Mouse (Mus musculus) activated CD4-positive, CD25-positive, alpha-beta regulatory T cell (primary cell): ENCODE data around the gene Cptp. TPM values are rescaled to one million over a fixed set of nuclear protein-coding genes. Genes with fewer than 3 reads are reported as not detected.

Experiments used
- polyA plus RNA-seq, 2 experiments: library from polyadenylated mRNA; unstranded; fragments of 100-300 nt; shearing (Covaris generic); gene quantifications; one replicate each; pipeline ENCODE4 v1.2.1; 2017

The Cptp gene
- polyA plus RNA-seq: 10 to 100 TPM; 13.6 to 15.3 TPM

GRCm38 (mm10) chr4:155869317-155870033 lies at the start of gene Cptp, which contains the start of gene Ints11:
TSS of gene Cptp (minus strand) at chr4:155869440.
TSS of gene Ints11 (plus strand) at chr4:155869546.

GRCm38 (mm10) chr4:155891551-155892001 lies 22.3 kb upstream of the Cptp start, which contains the start of the genes Pusl1 and Acap3:
TSS of gene Pusl1 (minus strand) at chr4:155891781.
TSS of gene Acap3 (plus strand) at chr4:155891822.

GRCm38 (mm10) chr4:155863001-155863400 lies 6.2 kb downstream of the Cptp start, which contains the start of gene Tas1r3:
TSS of gene Tas1r3 (minus strand) at chr4:155863362.

GRCm38 (mm10) chr4:155846871-155847578 lies 22.2 kb downstream of the Cptp start, which contains the start of gene Dvl1:
TSS of gene Dvl1 (plus strand) at chr4:155847402.

GRCm38 (mm10) chr4:155839483-155839910 lies 29.7 kb downstream of the Cptp start, which contains the start of gene Mxra8:
TSS of gene Mxra8 (plus strand) at chr4:155839680.

GRCm38 (mm10) chr4:155831205-155831766 lies 38.0 kb downstream of the Cptp start, which contains the start of gene Aurkaip1:
TSS of gene Aurkaip1 (plus strand) at chr4:155831272.

Other genes starting within 250 kb of the Cptp start
- gene Cdk11b, start 244.6 kb downstream of the Cptp start, polyA plus RNA-seq: 100 to 1,000 TPM; 107 to 146 TPM
- not detected for gene Gm10563, start 224.0 kb downstream of the Cptp start, polyA plus RNA-seq
- 1 to 10 TPM in 1 of 2 experiments, under 1 TPM in 1; 0.26 to 1.1 TPM for gene Mmp23, start 216.1 kb downstream of the Cptp start, polyA plus RNA-seq
- gene Mib2, start 200.2 kb downstream of the Cptp start, polyA plus RNA-seq: 10 to 100 TPM; 21.5 to 27.7 TPM
- 10 to 100 TPM in 1 of 2 experiments, 1 to 10 TPM in 1; 7.2 to 41.1 TPM for gene Fndc10, start 175.1 kb downstream of the Cptp start, polyA plus RNA-seq
- 100 to 1,000 TPM; 177 to 184 TPM for gene Ssu72, start 164.6 kb downstream of the Cptp start, polyA plus RNA-seq
- gene Tmem240, start 134.6 kb downstream of the Cptp start, polyA plus RNA-seq: 1 to 10 TPM; 1.2 to 1.5 TPM
- 10 to 100 TPM; 45.1 to 52.5 TPM for gene Atad3a, start 108.3 kb downstream of the Cptp start, polyA plus RNA-seq
- under 1 TPM in 1 of 2 experiments, not detected in 1; 0.25 TPM for gene Vwa1, start 94.7 kb downstream of the Cptp start, polyA plus RNA-seq
- under 1 TPM in 1 of 2 experiments, not detected in 1; 0.05 TPM for gene Tmem88b, start 83.6 kb downstream of the Cptp start, polyA plus RNA-seq
- under 1 TPM in 1 of 2 experiments, not detected in 1; 0.66 TPM for gene Ankrd65, start 79.0 kb downstream of the Cptp start, polyA plus RNA-seq
- 100 to 1,000 TPM; 139 to 192 TPM for gene Mrpl20, start 66.6 kb downstream of the Cptp start, polyA plus RNA-seq
- gene Ccnl2, start 57.0 kb downstream of the Cptp start, polyA plus RNA-seq: 100 to 1,000 TPM; 248 to 258 TPM
- 100 to 1,000 TPM; 185 to 200 TPM for gene Aurkaip1, start 38.2 kb downstream of the Cptp start, polyA plus RNA-seq
- gene Mxra8, start 29.8 kb downstream of the Cptp start, polyA plus RNA-seq: 1 to 10 TPM; 1.3 to 2.7 TPM
- gene Dvl1, start 22.0 kb downstream of the Cptp start, polyA plus RNA-seq: 10 to 100 TPM; 38.5 to 41.0 TPM
- gene Tas1r3, start 6.1 kb downstream of the Cptp start, polyA plus RNA-seq: under 1 TPM; 0.37 to 0.61 TPM
- 100 to 1,000 TPM in 1 of 2 experiments, 10 to 100 TPM in 1; 98.2 to 112 TPM for gene Ints11, start 106 bp upstream of the Cptp start, polyA plus RNA-seq
- gene Pusl1, start 22.3 kb upstream of the Cptp start, polyA plus RNA-seq: 10 to 100 TPM; 22.5 to 39.9 TPM
- 10 to 100 TPM; 16.0 to 29.5 TPM for gene Acap3, start 22.4 kb upstream of the Cptp start, polyA plus RNA-seq
- gene Ube2j2, start 74.4 kb upstream of the Cptp start, polyA plus RNA-seq: 100 to 1,000 TPM; 140 to 160 TPM
- gene C1qtnf12, start 92.9 kb upstream of the Cptp start, polyA plus RNA-seq: 10 to 100 TPM; 15.8 to 29.0 TPM
- 1 to 10 TPM; 7.4 to 9.5 TPM for gene B3galt6, start 123.2 kb upstream of the Cptp start, polyA plus RNA-seq
- gene Sdf4, start 123.4 kb upstream of the Cptp start, polyA plus RNA-seq: 100 to 1,000 TPM; 563 to 617 TPM
- gene Tnfrsf4, start 144.4 kb upstream of the Cptp start, polyA plus RNA-seq: 1,000 to 10,000 TPM in 1 of 2 experiments, 100 to 1,000 TPM in 1; 923 to 1,159 TPM
- 1,000 to 10,000 TPM in 1 of 2 experiments, 100 to 1,000 TPM in 1; 560 to 1,034 TPM for gene Tnfrsf18, start 156.7 kb upstream of the Cptp start, polyA plus RNA-seq
- gene Ttll10, start 190.0 kb upstream of the Cptp start, polyA plus RNA-seq: under 1 TPM; 0.22 to 0.50 TPM
- 10 to 100 TPM; 13.2 to 14.3 TPM for gene 9430015G10Rik, start 240.5 kb upstream of the Cptp start, polyA plus RNA-seq